Mouse (Mus musculus): ENCODE data around the gene Kcnk6. TPM values are rescaled to one million over a fixed set of nuclear protein-coding genes. Genes with fewer than 3 reads are reported as not detected.
A peak's percentile ranks its signal among the peaks of the same experiment; 100 is the strongest.
"Not testable (repeated sequence)": the region's sequence is repeated elsewhere in the genome, so short reads cannot be mapped to it uniquely, and the experiment has no call there.

Kcnk6 gene
- polyA plus RNA-seq, 1 experiment from 2014 or later = 0.65 TPM

DNA sequence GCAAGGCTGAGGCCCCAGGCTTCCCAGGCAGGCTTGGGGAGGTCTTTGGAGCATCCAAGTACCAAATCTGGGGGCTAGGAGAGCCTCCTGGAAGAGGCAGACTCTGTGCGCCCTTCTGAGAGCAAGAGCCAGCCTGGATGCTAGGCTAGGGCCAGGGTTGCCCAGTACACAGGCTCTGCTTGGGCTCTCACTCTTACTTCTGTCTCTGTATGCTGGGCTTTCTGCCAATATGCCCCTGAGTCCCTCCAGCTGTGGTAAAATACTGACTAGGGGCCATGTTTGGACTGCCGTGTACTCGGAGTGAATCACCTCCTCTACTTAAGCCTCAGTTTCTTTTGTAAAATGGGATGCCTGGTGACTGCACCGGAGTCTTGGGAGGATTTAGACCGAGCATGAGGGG lies 13.7 kb upstream of the Kcnk6 start:
- peaks cover 26% of the 10 kb centered on the region for H3K36me3 ChIP-seq
- H3K9me3 ChIP-seq = no peaks in the 10 kb centered on the region
- H3K27me3 ChIP-seq = peaks cover 25% of the 10 kb centered on the region
- H3K4me3 ChIP-seq = no peak overlapping the region
- peaks cover 14% of the 10 kb centered on the region for H3K4me1 ChIP-seq
- no peak overlapping the region for H3K9ac ChIP-seq (replicated peaks)
- 89% methylated on average over 5 of the region's 5 CpGs for WGBS
- no peak overlapping the region for H3K27ac ChIP-seq (replicated peaks)
- ATAC-seq (ENCODE audit: low FRiP score, low read depth) = no peak
- no peak overlapping the region for H3K4me2 ChIP-seq (replicated peaks)

DNA sequence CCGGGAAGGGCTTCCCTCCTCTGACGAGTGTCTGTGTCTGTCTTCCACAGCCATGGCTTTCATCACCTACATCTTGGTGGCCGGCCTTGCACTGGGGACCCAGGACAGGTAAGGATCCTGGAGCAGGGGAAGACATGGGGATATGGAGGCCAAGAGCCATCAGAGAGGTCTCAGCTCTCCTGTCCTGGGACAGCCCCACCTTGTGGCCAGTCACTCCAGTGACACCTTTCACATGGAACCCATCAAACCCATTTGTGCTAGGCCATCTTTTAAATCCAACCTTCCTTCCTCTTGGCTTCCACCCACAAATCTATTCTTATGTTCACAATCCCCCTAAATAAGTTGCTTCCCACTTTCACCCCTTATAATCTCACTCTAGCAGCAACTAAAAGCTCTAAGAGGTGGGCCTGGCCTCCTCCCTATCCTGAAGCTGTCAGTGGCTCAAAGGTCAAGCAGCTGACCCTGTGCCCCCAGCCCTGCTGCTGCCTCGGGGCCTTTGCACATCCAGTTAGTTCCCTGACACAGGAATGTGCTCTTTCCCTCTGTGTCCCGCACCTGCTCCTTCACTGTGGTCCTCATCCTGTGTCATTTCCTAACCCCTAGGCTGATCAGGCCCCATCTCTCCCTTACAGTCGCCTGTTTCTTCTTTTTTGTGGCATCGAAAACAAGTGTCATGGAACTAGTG lies 12.6 kb upstream of the Kcnk6 start:
- Histone ChIP-seq H3K27me3 (peaks cover 25% of the 10 kb centered on the region), H3K9me3 (no peaks in the 10 kb centered on the region), H3K36me3 (peaks cover 26% of the 10 kb centered on the region), H3K9ac (replicated peaks) (no peak overlapping the region), H3K4me1 (peaks cover 14% of the 10 kb centered on the region), H3K27ac (replicated peaks) (no peak overlapping the region), H3K4me2 (replicated peaks) (no peak overlapping the region), H3K4me3 (no peak overlapping the region)
- ATAC-seq (ENCODE audit: low FRiP score, low read depth) = no peak
- WGBS = 81% methylated on average over 7 of the region's 7 CpGs

DNA sequence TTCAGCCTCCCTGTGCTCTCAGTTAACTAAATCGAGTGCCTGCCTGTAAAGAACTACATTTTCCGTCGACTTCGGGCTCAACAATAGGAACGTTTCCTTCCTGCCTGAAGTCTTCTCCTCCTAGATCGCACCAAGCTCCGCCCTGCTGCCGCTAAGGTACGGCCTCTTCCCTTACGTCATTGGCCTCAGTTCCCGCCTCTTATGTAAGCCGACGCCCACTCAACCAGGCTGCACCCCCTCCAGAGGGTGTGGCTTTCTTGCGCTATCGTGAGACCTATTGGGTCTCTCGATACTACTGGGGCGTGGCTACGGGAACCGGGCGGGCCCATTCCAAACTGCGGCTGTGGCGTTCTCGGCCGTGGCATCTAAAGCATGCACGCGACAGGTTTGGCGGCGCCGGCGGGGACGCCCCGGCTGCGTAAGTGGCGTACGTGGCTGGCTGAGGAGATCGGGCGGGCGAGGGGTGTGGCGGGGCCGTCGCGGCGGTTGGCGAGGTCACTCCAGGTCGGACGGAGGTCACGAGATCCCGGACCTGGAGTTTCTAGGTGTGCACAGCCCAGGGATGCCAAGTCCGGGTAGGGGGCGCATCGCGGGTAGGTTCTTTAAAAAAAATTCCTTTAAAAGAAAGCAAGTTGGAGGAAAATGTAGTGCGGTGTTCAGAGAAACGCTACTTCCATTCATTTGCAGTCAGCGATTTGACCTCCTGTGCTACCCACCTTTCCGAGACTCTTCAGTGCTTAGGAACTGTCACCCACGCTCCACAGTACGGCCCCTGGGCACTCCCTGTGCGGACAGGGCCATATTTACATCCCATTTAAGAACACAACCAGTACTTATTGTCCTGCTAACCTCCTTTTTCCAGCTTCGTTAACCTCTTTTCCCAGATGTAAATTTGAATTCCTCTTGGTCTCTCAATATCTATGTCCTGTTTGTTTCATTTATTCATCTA lies 6.0 kb upstream of the Kcnk6 start, which contains the start of gene Yif1b:
Yif1b (plus strand) TSS at position 311 of the 949 bp plus-strand sequence.
- no peaks in the 10 kb centered on the region for H3K36me3 ChIP-seq
- WGBS = 1% methylated on average over 60 of the region's 60 CpGs
- peak within 1 kb of the TSS; percentile 66 for H3K4me3 ChIP-seq
- peak within 1 kb of the TSS; percentile 74 for H3K27ac ChIP-seq (replicated peaks)
- H3K9me3 ChIP-seq = no peaks in the 10 kb centered on the region
- peak within 1 kb of the TSS; percentile 74 for H3K4me2 ChIP-seq (replicated peaks)
- peak within 1 kb of the TSS; percentile 75 for H3K9ac ChIP-seq (replicated peaks)
- H3K4me1 ChIP-seq = peaks cover 13% of the 10 kb centered on the region
- peak; percentile 98 for ATAC-seq (ENCODE audit: low FRiP score, low read depth)
- peaks cover 13% of the 10 kb centered on the region for H3K27me3 ChIP-seq

DNA sequence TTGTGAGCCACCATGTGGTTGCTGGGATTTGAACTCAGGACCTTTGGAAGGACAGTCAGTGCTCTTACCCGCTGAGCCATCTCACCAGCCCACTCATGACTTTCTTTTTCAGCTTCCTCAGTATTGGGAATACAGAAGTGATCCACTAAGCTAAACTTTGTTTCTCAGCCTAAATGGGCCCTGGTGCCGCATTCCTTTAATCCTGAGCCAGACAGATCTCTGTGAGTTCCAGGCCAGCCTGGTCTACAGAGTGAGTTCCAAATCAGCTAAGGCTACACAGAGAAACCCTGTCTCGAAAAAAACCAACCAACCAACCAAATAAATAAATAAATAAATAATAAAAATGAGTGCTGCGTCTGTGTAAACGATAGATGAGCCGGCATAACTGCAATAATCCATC lies 5.3 kb upstream of the Kcnk6 start:
- not testable (repeated sequence) for H3K36me3 ChIP-seq, H3K9me3 ChIP-seq
- H3K27me3 ChIP-seq = peaks cover 20% of the 10 kb centered on the region
- peak overlapping the region; percentile 74 for H3K4me2 ChIP-seq (replicated peaks)
- H3K27ac ChIP-seq (replicated peaks) = peak overlapping the region; percentile 74
- peak overlapping the region; percentile 66 for H3K4me3 ChIP-seq
- H3K9ac ChIP-seq (replicated peaks) = peak overlapping the region; percentile 43; the same call in 1 of the 2 replicates
- peaks cover 13% of the 10 kb centered on the region for H3K4me1 ChIP-seq
- ATAC-seq (ENCODE audit: low FRiP score, low read depth) = peak; percentile 16; the same call in 1 of the 2 replicates
- 32% methylated on average over 6 of the region's 6 CpGs for WGBS

DNA sequence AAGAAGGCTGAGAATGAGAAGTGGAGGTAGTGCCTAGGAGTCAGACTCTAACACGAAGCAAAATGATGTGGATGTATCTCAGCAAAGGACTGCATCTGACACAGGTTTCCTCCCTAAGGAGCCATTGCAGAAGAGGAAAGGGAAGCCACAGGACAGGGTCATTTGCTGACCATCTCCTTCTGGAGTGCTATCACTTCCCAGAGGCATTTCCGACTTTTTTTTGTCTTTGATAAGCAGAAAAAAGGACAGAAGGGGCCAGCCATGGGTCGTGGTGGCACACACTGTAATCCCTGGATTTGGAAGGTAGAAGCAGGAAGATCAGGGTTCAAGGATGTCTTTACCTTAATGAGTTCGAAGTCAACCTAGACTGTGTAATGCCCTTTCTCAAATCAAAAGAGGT lies 4.3 kb upstream of the Kcnk6 start:
- Histone ChIP-seq H3K9ac (replicated peaks) (no peak overlapping the region), H3K4me2 (replicated peaks) (no peak overlapping the region), H3K36me3 (no peaks in the 10 kb centered on the region), H3K9me3 (no peaks in the 10 kb centered on the region), H3K27me3 (peaks cover 30% of the 10 kb centered on the region), H3K27ac (replicated peaks) (no peak overlapping the region), H3K4me1 (peaks cover 19% of the 10 kb centered on the region), H3K4me3 (no peak overlapping the region)
- no peak for ATAC-seq (ENCODE audit: low FRiP score, low read depth)
- 88% methylated on average over 4 of the region's 4 CpGs for WGBS

DNA sequence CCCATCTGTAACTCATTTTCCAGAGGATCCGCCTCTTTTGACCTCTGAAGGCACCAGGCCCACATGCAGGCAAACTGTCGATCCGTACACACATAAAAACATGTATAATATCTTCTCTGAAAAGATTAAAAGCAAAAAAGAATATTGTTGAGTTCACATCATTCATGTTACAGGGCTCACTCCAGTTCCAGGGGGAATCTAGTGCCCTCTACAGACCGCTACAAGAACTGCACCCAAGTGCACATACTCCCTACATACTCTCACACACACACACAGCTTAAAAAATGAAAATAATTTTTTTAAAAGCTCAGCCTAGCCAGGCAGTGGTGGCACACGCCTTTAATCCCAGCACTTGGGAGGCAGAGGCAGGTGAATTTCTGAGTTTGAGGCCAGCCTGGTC lies 2.3 kb upstream of the Kcnk6 start:
- Histone ChIP-seq H3K36me3 (no peaks in the 10 kb centered on the region), H3K9me3 (no peaks in the 10 kb centered on the region), H3K9ac (replicated peaks) (no peak overlapping the region), H3K4me3 (no peak overlapping the region), H3K27me3 (peaks cover 49% of the 10 kb centered on the region), H3K4me1 (peaks cover 19% of the 10 kb centered on the region), H3K27ac (replicated peaks) (no peak overlapping the region), H3K4me2 (replicated peaks) (no peak overlapping the region)
- ATAC-seq (ENCODE audit: low FRiP score, low read depth) = no peak
- 74% methylated on average over 5 of the region's 5 CpGs for WGBS

DNA sequence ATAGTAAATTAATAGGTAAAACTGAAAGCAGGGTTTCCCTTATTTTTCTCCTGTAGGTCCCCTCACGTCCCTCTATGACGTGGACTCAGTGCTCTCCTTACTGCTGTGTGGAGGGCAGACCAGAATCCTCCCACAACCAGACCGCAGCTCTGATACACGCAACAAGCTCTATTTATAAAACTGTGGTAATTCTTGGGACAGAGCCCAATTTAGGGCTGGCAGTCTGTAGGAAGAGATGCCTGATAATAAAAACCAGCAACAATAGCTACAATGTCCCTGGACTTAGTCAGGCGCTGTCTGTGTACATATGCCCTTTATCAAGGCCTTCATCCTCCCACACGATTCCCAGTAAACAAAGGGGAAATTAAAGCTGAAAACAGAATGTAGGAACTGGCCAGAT lies 1.4 kb upstream of the Kcnk6 start:
- H3K27me3 ChIP-seq = peaks cover 58% of the 10 kb centered on the region

DNA sequence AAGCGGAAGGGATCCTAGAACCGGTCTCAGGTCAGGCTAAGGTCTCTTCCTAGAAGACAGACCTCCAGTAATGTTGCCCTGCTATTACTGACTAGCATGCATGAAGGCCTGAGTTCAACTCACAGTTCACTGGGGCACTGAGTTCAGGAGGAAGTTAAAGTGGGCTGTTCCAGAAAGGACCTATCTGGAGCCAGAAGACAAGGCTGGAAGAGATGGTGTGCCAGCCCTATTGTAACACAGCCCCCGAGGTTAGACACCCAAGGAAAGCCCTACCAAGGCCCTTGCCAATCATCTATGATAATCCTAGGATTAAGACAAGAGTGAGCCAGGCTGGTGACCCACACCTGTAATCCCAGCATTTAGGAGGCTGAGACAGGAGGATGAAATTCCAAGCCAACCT lies 798 bp downstream of the Kcnk6 start:
- Histone ChIP-seq H3K4me3 (no peak overlapping the region; the same call in 1 of the 2 replicates), H3K36me3 (no peaks in the 10 kb centered on the region), H3K27ac (replicated peaks) (no peak overlapping the region), H3K9ac (replicated peaks) (no peak overlapping the region), H3K4me1 (peaks cover 7% of the 10 kb centered on the region), H3K27me3 (peaks cover 58% of the 10 kb centered on the region), H3K4me2 (replicated peaks) (no peak overlapping the region), H3K9me3 (no peaks in the 10 kb centered on the region)
- no peak for ATAC-seq (ENCODE audit: low FRiP score, low read depth)
- WGBS = 61% methylated on average over 3 of the region's 3 CpGs

More for the DNA sequence above, 1.4 kb upstream of the Kcnk6 start:
- Histone ChIP-seq H3K4me2 (replicated peaks) (no peak overlapping the region), H3K4me3 (no peak overlapping the region), H3K27ac (replicated peaks) (no peak overlapping the region), H3K36me3 (no peaks in the 10 kb centered on the region), H3K9ac (replicated peaks) (no peak overlapping the region), H3K4me1 (peaks cover 10% of the 10 kb centered on the region), H3K9me3 (no peaks in the 10 kb centered on the region)
- 80% methylated on average over 6 of the region's 6 CpGs for WGBS
- no peak for ATAC-seq (ENCODE audit: low FRiP score, low read depth)

DNA sequence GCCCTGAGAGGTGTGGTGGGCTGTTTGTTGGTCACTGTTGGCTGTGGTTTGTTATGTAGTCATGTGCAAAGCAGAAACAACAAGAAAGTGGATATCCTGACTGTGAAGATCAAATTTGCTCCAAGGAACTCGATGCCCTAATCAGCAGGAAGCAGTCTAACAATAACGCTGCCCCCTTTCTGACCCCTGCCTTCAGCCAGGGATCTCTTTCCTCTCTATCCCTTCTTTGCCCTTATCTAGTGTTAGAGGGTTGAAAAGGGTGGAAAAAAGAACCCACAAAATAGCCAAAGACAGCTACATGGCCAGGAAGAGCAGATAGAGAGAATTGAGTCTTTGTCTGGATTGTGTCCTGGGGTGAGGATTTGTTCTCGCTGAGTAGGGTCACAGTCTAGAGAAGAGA lies 1.8 kb downstream of the Kcnk6 start:
- no peak for ATAC-seq (ENCODE audit: low FRiP score, low read depth)
- Histone ChIP-seq H3K9ac (replicated peaks) (no peak overlapping the region), H3K27ac (replicated peaks) (no peak overlapping the region), H3K4me3 (no peak overlapping the region), H3K4me1 (peaks cover 7% of the 10 kb centered on the region), H3K27me3 (peaks cover 58% of the 10 kb centered on the region), H3K4me2 (replicated peaks) (no peak overlapping the region), H3K9me3 (no peaks in the 10 kb centered on the region), H3K36me3 (no peaks in the 10 kb centered on the region)
- 18% methylated on average over 3 of the region's 3 CpGs for WGBS

DNA sequence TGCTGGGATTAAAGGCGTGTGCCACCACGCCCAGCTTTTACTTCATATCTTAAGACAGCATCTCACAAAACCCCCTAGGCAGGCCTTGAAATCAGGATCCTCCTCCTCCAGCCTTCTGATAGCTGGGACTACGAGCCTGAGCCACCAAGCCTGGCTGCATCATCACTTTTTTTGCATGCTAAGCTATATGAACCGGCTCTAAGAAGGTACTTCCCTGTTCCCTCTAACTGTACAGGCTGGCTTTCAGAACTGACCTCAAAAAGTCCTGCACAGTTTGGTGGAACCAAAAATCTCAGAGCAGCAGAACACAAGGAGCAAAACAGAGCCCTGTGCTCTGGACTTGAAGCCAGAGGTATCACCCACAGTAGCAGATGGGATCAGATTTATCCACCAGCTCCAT lies 4.1 kb downstream of the Kcnk6 start:
- H3K4me1 ChIP-seq = peaks cover 16% of the 10 kb centered on the region
- no peak for ATAC-seq (ENCODE audit: low FRiP score, low read depth)

DNA sequence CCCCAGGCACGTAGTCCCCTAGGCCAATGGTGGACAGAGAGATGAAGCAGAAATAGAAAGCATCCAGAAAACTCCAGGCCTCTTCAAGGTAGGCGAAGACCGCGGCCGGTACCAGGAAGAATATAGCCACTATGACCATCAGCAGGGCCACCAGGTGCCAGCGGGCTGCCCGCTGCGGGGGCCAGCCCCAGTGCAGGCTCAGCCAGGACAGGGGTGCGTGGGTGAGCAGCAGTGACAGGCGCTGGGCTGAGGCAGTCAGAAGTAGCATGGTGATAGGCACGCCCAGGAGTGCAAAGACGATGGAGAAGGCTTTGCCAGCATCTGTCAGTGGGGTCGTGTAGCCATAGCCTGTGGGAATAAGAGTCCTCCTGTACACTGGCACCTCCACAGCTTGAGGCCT lies 6.8 kb downstream of the Kcnk6 start:
- 72% methylated on average over 13 of the region's 13 CpGs for WGBS
- ATAC-seq (ENCODE audit: low FRiP score, low read depth) = no peak
- peaks cover 10% of the 10 kb centered on the region for H3K4me1 ChIP-seq
- H3K27me3 ChIP-seq = peaks cover 22% of the 10 kb centered on the region
- H3K27ac ChIP-seq (replicated peaks) = no peak overlapping the region
- H3K4me2 ChIP-seq (replicated peaks) = peak overlapping the region; percentile 28; the same call in 1 of the 2 replicates
- no peak overlapping the region for H3K4me3 ChIP-seq
- H3K9ac ChIP-seq (replicated peaks) = no peak overlapping the region
- peaks cover 2% of the 10 kb centered on the region; the same call in 1 of the 2 replicates for H3K9me3 ChIP-seq
- H3K36me3 ChIP-seq = no peaks in the 10 kb centered on the region

More for the DNA sequence above, 4.1 kb downstream of the Kcnk6 start:
- 65% methylated on average over 4 of the region's 4 CpGs for WGBS
- Histone ChIP-seq H3K27me3 (peaks cover 46% of the 10 kb centered on the region), H3K27ac (replicated peaks) (no peak overlapping the region), H3K9me3 (no peaks in the 10 kb centered on the region), H3K4me2 (replicated peaks) (no peak overlapping the region), H3K9ac (replicated peaks) (no peak overlapping the region), H3K4me3 (no peak overlapping the region), H3K36me3 (no peaks in the 10 kb centered on the region)
